Mouse (Mus musculus) forebrain, postnatal 0 days (tissue): ENCODE measurements at regions not wholly inside any gene's neighbourhood (a gene's known extent, or its start where the extent isn't known, plus 50 kb on each side); places are given as distances from the start of the nearest gene placed in this dataset.

Source experiments
- ATAC-seq: fragments of 200-750 bp; cut with Nextera tagmentation; 2 replicates; pipeline ENCODE4 v1.8.0; 2017; ENCODE audit warnings: mild to moderate bottlenecking, moderate library complexity
- DNase-seq: peaks from one replicate; pipeline ENCODE4 v3.0.0-alpha.2; 2015
- H3K27ac ChIP-seq: fragments of 300-500 bp; sonication (generic); 2 replicates; pipeline ENCODE4 v1.5.1; 2014; ENCODE audit warnings: low read depth, mild to moderate bottlenecking, antibody characterized with exemption, low read length, moderate library complexity, mixed read lengths
- H3K27me3 ChIP-seq: fragments of 300-500 bp; sonication (generic); 2 replicates; pipeline ENCODE4 v1.6.1; 2014; ENCODE audit warnings: mild to moderate bottlenecking, low read length, mixed read lengths; ENCODE audit not compliant: insufficient read depth
- H3K36me3 ChIP-seq: fragments of 300-500 bp; sonication (generic); 2 replicates; pipeline ENCODE4 v1.6.1; 2014; ENCODE audit warnings: mild to moderate bottlenecking, moderate library complexity; ENCODE audit not compliant: insufficient read depth
- H3K4me1 ChIP-seq: fragments of 300-500 bp; sonication (generic); 2 replicates; pipeline ENCODE4 v1.6.1; 2014; ENCODE audit warnings: antibody characterized with exemption; ENCODE audit not compliant: insufficient read depth
- H3K4me2 ChIP-seq: fragments of 300-500 bp; sonication (generic); 2 replicates; pipeline ENCODE4 v1.6.1; 2014; ENCODE audit warnings: low read depth, mild to moderate bottlenecking, moderate library complexity
- H3K4me3 ChIP-seq: fragments of 300-500 bp; sonication (generic); 2 replicates; pipeline ENCODE4 v1.5.1; 2014; ENCODE audit warnings: low read depth, low read length, mixed read lengths
- H3K9ac ChIP-seq: fragments of 300-500 bp; sonication (generic); 2 replicates; pipeline ENCODE4 v1.6.1; 2014; ENCODE audit warnings: mild to moderate bottlenecking
- H3K9me3 ChIP-seq: fragments of 300-500 bp; sonication (generic); 2 replicates; pipeline ENCODE4 v1.6.1; 2016; ENCODE audit warnings: low read length
- CTCF ChIP-seq: sonication (generic); IDR thresholded peaks from 2 replicates; pipeline ENCODE4 v1.5.1; 2016; ENCODE audit warnings: antibody characterized with exemption, control low read depth, low read depth
- WGBS: fragments of 180-500 bp; shearing (Covaris S2); extraction: QIAGEN DNeasy Blood & Tissue Kit; methylation state at CpG from one replicate; pipeline ENCODE4 v1.1.7; 2014; 5-methylcytosine and 5-hydroxymethylcytosine counted together

DNA sequence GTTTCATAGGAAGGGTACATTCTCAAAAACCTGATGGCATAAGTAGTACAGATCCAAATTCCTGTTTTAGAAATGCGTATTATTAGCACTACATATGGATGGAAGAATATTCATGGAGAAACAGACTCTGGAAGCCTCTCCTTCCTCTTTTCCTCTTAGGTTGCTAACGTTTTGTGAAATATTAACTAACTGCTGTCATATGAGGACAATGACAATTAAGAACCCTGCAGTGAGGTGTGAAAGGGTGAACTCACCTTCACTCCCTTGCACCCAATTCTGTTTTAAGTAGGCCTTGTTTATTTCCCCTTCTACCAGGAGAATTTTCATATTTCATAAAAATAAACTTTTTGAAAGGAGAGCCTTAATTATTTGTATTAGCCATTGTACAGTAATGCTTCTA is 62.5 kb upstream of the Abcb5 start:
- Histone ChIP-seq H3K4me2 (no peak overlapping the region), H3K27me3 (no peaks in the 10 kb centered on the region), H3K27ac (no peak overlapping the region), H3K9me3 (no peaks in the 10 kb centered on the region), H3K4me3 (no peak overlapping the region), H3K4me1 (no peaks in the 10 kb centered on the region), H3K36me3 (no peaks in the 10 kb centered on the region), H3K9ac (no peak overlapping the region)
- DNase-seq (no peak), ATAC-seq (no peak)
- 66% methylated on average over 2 of the region's 2 CpGs for WGBS
- no peak for TF ChIP-seq CTCF

DNA sequence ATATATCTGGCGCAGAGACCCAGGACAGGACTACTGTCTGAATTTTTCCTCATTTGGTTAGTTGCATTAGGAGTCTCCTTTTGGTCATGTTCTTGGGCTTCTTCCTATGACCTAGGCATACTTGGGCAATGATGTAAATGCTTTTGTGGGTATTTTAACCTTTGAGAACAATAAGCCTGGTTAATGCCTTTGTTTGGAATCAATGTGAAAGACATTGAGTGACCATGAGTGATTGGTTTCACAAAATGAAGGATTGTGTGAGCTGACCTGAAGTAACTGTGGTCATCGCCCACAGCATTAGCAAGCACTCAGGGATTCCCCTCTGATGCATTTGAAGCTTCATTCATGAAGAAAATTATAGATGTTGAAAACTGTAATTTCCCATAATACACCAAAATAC is 61.9 kb upstream of the Abcb5 start:
- WGBS, result 62% methylated on average over 2 of the region's 2 CpGs
- H3K9me3 ChIP-seq, result no peaks in the 10 kb centered on the region
- TF ChIP-seq CTCF, result no peak
- H3K4me3 ChIP-seq, result no peak overlapping the region
- H3K9ac ChIP-seq, result no peak overlapping the region
- no peak for ATAC-seq
- no peak for DNase-seq
- H3K4me2 ChIP-seq, result no peak overlapping the region
- H3K27ac ChIP-seq, result no peak overlapping the region
- no peaks in the 10 kb centered on the region for H3K27me3 ChIP-seq
- H3K36me3 ChIP-seq, result no peaks in the 10 kb centered on the region
- no peaks in the 10 kb centered on the region for H3K4me1 ChIP-seq

DNA sequence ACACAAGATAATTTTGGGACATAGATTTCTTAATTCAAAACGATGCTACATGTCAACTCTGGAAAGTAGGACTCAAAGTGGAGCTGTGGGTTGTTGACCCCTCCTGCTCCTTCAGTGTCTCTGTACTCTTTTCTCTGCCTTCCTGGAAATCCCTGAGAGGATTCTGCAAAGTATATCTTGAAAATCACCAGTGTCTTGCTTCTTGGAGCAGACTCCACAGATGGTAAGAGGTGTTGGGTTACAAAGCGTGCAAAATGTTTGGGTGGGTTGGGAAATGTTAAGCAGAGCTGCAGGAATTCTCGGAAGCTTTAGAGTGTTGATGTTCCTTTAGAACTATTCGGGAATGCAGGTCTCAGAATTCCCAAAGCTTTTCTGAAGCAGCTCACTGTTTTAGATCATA is 61.5 kb upstream of the Abcb5 start:
- no peak overlapping the region for H3K4me3 ChIP-seq

DNA sequence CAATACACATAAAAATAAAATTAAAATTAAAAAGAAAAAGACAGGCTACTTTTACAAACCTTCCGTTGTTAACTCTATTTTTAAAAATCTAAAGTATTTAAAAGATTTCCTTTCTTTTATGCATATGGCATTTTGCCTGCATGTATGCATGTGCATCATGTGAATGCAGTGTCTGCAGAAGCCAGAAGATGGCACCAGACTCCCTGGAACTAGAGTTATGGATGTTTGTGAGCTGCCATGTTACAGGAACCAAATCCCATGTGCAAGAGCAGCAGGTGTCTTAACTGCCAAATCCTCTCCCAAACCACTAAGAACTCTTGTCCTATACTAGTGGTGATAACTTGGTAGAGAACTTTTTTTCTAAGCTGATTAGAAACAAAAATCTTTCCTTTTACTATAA is 60.1 kb upstream of the Abcb5 start:
- Histone ChIP-seq H3K4me3 (no peak overlapping the region), H3K4me2 (no peak overlapping the region), H3K27ac (no peak overlapping the region), H3K27me3 (no peaks in the 10 kb centered on the region), H3K36me3 (no peaks in the 10 kb centered on the region), H3K9ac (no peak overlapping the region), H3K4me1 (no peaks in the 10 kb centered on the region), H3K9me3 (no peaks in the 10 kb centered on the region)
- DNase-seq, result peak; percentile 63
- ATAC-seq, result peak; percentile 43; the same call in 1 of the 2 replicates
- TF ChIP-seq CTCF, result peak; percentile 75
- WGBS, result 71% methylated on average over 1 of the region's 1 CpGs

More for the DNA sequence above, 61.5 kb upstream of the Abcb5 start:
- WGBS, result 66% methylated on average over 4 of the region's 4 CpGs
- Histone ChIP-seq H3K9me3 (no peaks in the 10 kb centered on the region), H3K9ac (no peak overlapping the region), H3K27me3 (no peaks in the 10 kb centered on the region), H3K27ac (no peak overlapping the region), H3K4me1 (no peaks in the 10 kb centered on the region), H3K4me2 (no peak overlapping the region), H3K36me3 (no peaks in the 10 kb centered on the region)
- no peak for DNase-seq
- no peak for TF ChIP-seq CTCF
- ATAC-seq, result no peak

DNA sequence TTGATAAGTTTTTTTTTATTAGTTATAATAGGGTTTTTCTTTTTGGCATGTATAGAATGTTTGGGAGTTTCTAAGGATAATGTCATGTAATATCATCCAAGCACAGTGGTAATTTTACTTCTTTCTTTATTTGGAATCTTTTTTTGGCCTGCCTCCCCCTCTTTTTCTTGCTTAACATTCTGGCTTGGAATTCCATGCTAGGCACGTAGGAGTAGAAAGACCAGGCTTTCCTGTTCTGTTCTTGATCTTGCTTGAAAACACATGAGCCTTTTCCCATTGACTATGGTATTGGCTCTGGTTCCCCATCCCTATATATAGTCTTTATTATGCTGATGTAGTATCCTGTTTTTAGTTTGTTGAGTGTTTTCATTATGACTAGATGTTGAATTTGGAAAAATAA is 57.8 kb upstream of the Abcb5 start:
- no peak for ATAC-seq
- Histone ChIP-seq H3K4me2 (no peak overlapping the region), H3K9ac (no peak overlapping the region), H3K4me3 (no peak overlapping the region), H3K9me3 (no peaks in the 10 kb centered on the region), H3K27ac (no peak overlapping the region), H3K4me1 (no peaks in the 10 kb centered on the region), H3K36me3 (no peaks in the 10 kb centered on the region), H3K27me3 (no peaks in the 10 kb centered on the region)
- no peak for TF ChIP-seq CTCF
- no peak for DNase-seq
- WGBS, result 55% methylated on average over 1 of the region's 1 CpGs
